Mouse (Mus musculus) hindbrain, embryonic 11.5 days (tissue): ENCODE results near the gene Ptprcap. TPM values are rescaled to one million over a fixed set of nuclear protein-coding genes. Genes with fewer than 3 reads are reported as not detected.
A peak's percentile ranks its signal among the peaks of the same experiment; 100 is the strongest.

Experiments used
- ATAC-seq: fragments of 200-750 bp; cut with Nextera tagmentation; 2 replicates; pipeline ENCODE4 v1.8.0; 2017; ENCODE audit warnings: mild to moderate bottlenecking, moderate TSS enrichment, moderate library complexity; ENCODE audit not compliant: low FRiP score
- DNase-seq: peaks from one replicate; pipeline ENCODE4 v3.0.0-alpha.2; 2015; ENCODE audit warnings: low spot score
- H3K27ac ChIP-seq: fragments of 300-500 bp; sonication (generic); 2 replicates; pipeline ENCODE4 v1.5.1; 2014; ENCODE audit warnings: mild to moderate bottlenecking, low read depth, low read length
- H3K27me3 ChIP-seq: fragments of 300-500 bp; sonication (generic); 2 replicates; pipeline ENCODE4 v1.6.1; 2014; ENCODE audit warnings: mild to moderate bottlenecking, low read length, moderate library complexity, mixed read lengths; ENCODE audit not compliant: control insufficient read depth, insufficient read depth
- H3K36me3 ChIP-seq: fragments of 300-500 bp; sonication (generic); 2 replicates; pipeline ENCODE4 v1.6.1; 2014; ENCODE audit warnings: mild to moderate bottlenecking, low read length, moderate library complexity, mixed read lengths; ENCODE audit not compliant: control insufficient read depth, insufficient read depth
- H3K4me1 ChIP-seq: fragments of 300-500 bp; sonication (generic); replicated peaks from 2 replicates; pipeline ENCODE4 v1.6.1; 2014; ENCODE audit warnings: low read length, mixed read lengths; ENCODE audit not compliant: control insufficient read depth, insufficient read depth
- H3K4me2 ChIP-seq: fragments of 300-500 bp; sonication (generic); replicated peaks from 2 replicates; pipeline ENCODE4 v1.6.1; 2014; ENCODE audit warnings: mild to moderate bottlenecking, low read depth, low read length
- H3K4me3 ChIP-seq: fragments of 300-500 bp; sonication (generic); 2 replicates; pipeline ENCODE4 v1.5.1; 2014; ENCODE audit warnings: low read depth, low read length
- H3K9ac ChIP-seq: fragments of 300-500 bp; sonication (generic); 2 replicates; pipeline ENCODE4 v1.6.1; 2014; ENCODE audit warnings: low read depth, low read length
- H3K9me3 ChIP-seq: fragments of 300-500 bp; sonication (generic); 2 replicates; pipeline ENCODE4 v1.6.1; 2016; ENCODE audit warnings: low read length; ENCODE audit not compliant: control insufficient read depth
- WGBS: fragments of 180-500 bp; shearing (Covaris S2); extraction: QIAGEN DNeasy Blood & Tissue Kit; methylation state at CpG from one replicate; pipeline ENCODE4 v1.1.7; 2014; 5-methylcytosine and 5-hydroxymethylcytosine counted together
- polyA plus RNA-seq: library from polyadenylated mRNA; unstranded; fragments of >200 nt; fragmentation: Nextera tagmentation; extraction: Ambion mirVana; gene quantifications from 2 replicates; pipeline ENCODE4 v1.2.1, GENCODE M21; 2014

Ptprcap gene
- polyA plus RNA-seq, 1 experiment from 2014 or later, result 1.1 TPM

DNA sequence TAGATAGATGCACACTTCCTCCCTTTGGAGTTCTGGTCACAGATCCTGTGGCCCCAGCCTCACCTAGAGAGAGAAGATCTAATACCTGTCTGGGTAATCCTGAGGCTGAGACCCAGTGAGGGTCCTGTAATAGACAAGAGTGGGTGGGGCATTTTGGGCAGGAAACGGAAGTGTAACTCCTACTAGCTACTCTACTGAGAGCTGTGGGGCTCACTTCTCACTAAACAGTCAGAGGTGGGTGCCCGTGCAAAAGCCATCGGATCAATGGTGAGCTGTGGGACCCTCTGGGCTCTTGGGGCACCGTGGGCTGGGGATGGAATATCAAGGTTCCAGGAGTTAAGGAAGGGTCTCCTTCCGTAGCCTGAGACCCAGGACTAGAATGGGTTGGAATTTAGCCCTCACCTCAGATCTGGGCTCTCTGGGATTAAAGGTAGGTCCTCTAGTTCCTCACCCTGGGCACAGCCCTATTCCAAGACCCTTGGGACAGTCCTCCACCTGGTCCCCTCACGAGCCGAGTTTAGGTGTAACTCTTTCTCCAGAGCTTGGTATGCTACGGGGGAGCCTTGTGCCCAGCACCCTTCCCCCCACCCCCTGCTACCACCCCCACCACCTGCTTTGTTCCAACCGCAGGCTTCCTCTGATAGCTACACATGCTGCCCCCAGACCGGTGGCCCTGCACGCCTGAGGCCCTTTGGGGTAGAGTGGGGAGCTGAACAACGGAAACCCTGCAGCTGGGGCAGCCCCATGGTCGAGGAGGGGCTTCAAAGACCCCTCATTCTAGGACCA is 1.2 kb downstream of the Ptprcap start:
- 0 out of 2 replicates have a peak, but pooled peaks cover 8% of the 10 kb centered on the region for H3K36me3 ChIP-seq

DNA sequence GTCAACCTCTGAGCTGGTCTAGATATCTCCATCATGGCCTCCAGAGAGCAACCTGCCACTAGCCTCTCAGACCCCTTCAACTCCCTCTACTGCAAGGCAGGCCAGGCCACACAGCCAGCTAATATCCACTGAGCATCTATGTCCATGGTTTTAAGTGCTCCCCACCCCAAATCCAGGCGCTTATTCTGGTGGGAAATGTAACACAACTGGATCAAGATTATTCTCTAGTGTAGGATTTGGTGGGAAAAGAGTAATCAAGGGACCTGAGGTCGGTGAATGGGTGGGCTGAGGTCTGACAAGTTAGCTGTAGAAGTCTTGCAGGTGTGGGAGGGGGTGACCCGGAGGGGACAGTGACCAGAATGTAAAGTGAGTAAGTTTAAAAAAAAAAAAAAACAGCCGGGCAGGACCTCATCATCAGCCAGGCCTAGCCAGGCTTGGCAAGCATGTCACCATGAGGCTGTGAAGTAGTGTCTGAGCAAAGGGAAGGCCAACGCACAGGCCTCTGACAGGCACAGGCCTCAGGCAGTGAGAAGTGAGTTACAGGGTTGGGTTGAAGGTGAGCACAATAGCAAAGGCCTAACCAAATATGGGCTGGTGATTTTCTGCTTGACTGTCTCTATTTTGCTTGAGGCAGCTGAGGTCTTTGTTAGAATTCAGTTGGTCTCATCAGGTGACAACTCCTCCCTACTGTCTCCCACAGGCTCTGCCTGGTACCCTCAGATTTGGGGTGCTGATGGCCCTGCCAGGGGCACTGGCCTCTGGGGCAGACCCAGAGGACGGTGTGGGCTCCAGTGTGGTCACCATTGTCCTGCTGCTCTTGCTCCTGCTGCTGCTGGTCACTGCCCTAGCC is 2.0 kb downstream of the Ptprcap start:
- no peak overlapping the region for H3K9ac ChIP-seq
- H3K36me3 ChIP-seq, result 0 out of 2 replicates have a peak, but pooled peaks cover 6% of the 10 kb centered on the region
- no peak overlapping the region for H3K4me2 ChIP-seq
- no peaks in the 10 kb centered on the region for H3K4me1 ChIP-seq
- no peak overlapping the region for H3K4me3 ChIP-seq
- DNase-seq (no peak), ATAC-seq (0 out of 2 replicates have a peak, but pooled peaks have one; percentile 5)
- no peaks in the 10 kb centered on the region for H3K9me3 ChIP-seq
- 70% methylated on average over 6 of the region's 6 CpGs for WGBS
- no peaks in the 10 kb centered on the region for H3K27me3 ChIP-seq
- H3K27ac ChIP-seq, result peak overlapping the region; percentile 58; the same call in 1 of the 2 replicates

More for the DNA sequence above, 1.2 kb downstream of the Ptprcap start:
- Histone ChIP-seq H3K9me3 (no peaks in the 10 kb centered on the region), H3K4me1 (no peaks in the 10 kb centered on the region), H3K4me3 (no peak overlapping the region), H3K27me3 (no peaks in the 10 kb centered on the region), H3K4me2 (no peak overlapping the region), H3K9ac (no peak overlapping the region), H3K27ac (no peak overlapping the region)
- no peak for DNase-seq
- 82% methylated on average over 13 of the region's 13 CpGs for WGBS
- no peak for ATAC-seq

DNA sequence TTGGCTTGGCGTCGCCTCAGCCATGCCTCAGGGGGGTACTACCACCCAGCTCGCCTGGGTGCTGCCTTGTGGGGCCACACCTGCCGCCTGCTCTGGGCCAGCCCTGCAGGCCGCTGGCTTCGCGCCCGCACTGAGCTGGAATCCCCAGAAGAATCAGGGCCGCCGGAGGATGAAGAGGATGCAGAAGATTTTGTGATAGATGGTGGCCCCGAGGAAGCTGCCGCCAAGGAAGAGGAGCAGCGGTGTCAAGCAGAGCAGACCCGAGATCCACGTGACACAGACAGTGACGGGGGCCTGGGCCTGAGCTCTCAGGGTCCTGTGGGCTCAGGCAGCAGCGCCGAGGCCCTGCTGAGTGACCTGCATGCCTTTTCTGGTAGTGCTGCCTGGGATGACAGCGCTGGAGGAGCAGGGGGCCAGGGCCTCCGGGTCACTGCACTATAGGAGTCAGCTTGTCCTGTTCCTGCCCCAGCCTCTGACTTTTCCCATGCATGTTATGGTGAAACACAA is 2.7 kb downstream of the Ptprcap start:
- peaks cover 10% of the 10 kb centered on the region; the same call in 1 of the 2 replicates for H3K36me3 ChIP-seq
- H3K9ac ChIP-seq, result no peak overlapping the region
- no peaks in the 10 kb centered on the region for H3K9me3 ChIP-seq
- H3K4me2 ChIP-seq, result no peak overlapping the region
- WGBS, result 71% methylated on average over 20 of the region's 20 CpGs
- H3K4me1 ChIP-seq, result no peaks in the 10 kb centered on the region
- no peaks in the 10 kb centered on the region for H3K27me3 ChIP-seq
- peak overlapping the region; percentile 58; the same call in 1 of the 2 replicates for H3K27ac ChIP-seq
- H3K4me3 ChIP-seq, result no peak overlapping the region
- no peak for ATAC-seq
- no peak for DNase-seq

DNA sequence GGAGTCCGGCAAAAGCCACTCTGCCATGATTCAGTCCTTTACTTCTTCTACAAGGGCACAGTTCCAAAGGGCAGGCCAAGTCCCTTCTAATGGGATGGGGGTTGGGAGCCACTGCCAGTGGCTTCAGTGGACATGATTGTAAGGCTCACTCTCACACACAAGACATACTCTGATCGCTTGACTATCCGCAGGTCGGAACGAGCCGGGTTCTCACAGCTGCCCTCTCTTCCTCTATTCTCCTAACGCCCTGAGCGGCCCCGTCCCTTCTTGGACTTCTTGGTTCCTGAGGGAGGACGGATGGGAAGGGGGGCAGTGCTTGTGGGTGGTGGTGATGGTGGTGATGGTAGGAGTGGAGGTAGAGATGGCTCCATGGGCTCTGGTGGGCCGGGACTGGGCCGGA is 3.4 kb downstream of the Ptprcap start:
- 94% methylated on average over 12 of the region's 12 CpGs for WGBS
- H3K36me3 ChIP-seq, result peaks cover 10% of the 10 kb centered on the region; the same call in 1 of the 2 replicates
- no peak for DNase-seq
- H3K4me2 ChIP-seq, result no peak overlapping the region
- H3K4me3 ChIP-seq, result no peak overlapping the region
- no peaks in the 10 kb centered on the region for H3K4me1 ChIP-seq
- H3K27ac ChIP-seq, result no peak overlapping the region
- ATAC-seq, result no peak
- no peak overlapping the region for H3K9ac ChIP-seq
- no peaks in the 10 kb centered on the region for H3K27me3 ChIP-seq
- H3K9me3 ChIP-seq, result no peaks in the 10 kb centered on the region

GRCm38 (mm10) chr19:4159049-4159448 is 5.6 kb downstream of the Ptprcap start:
- 96% methylated on average over 8 of the region's 8 CpGs for WGBS

GRCm38 (mm10) chr19:4162646-4163542 is 9.5 kb downstream of the Ptprcap start, which contains the start of gene Rps6kb2:
Gene Rps6kb2 (minus strand): TSS chr19:4163354.
- Histone ChIP-seq H3K4me2 (peak within 1 kb of the TSS; percentile 86), H3K4me1 (peaks cover 5% of the 10 kb centered on the region; the same call in 1 of the 2 replicates), H3K27me3 (no peaks in the 10 kb centered on the region), H3K9me3 (no peaks in the 10 kb centered on the region), H3K9ac (peak within 1 kb of the TSS; percentile 65), H3K4me3 (peak within 1 kb of the TSS; percentile 77), H3K36me3 (peaks cover 8% of the 10 kb centered on the region; the same call in 1 of the 2 replicates), H3K27ac (peak within 1 kb of the TSS; percentile 51)
- DNase-seq, result peak; percentile 97
- ATAC-seq, result peak; percentile 92
- 8% methylated on average over 42 of the region's 42 CpGs for WGBS

More at GRCm38 (mm10) chr19:4159049-4159448, 5.6 kb downstream of the Ptprcap start:
- Histone ChIP-seq H3K9me3 (no peaks in the 10 kb centered on the region), H3K36me3 (peaks cover 10% of the 10 kb centered on the region; the same call in 1 of the 2 replicates), H3K9ac (no peak overlapping the region), H3K4me1 (peaks cover 5% of the 10 kb centered on the region; the same call in 1 of the 2 replicates), H3K4me3 (no peak overlapping the region), H3K27ac (no peak overlapping the region), H3K27me3 (no peaks in the 10 kb centered on the region), H3K4me2 (no peak overlapping the region)
- DNase-seq, result no peak
- ATAC-seq, result no peak

DNA sequence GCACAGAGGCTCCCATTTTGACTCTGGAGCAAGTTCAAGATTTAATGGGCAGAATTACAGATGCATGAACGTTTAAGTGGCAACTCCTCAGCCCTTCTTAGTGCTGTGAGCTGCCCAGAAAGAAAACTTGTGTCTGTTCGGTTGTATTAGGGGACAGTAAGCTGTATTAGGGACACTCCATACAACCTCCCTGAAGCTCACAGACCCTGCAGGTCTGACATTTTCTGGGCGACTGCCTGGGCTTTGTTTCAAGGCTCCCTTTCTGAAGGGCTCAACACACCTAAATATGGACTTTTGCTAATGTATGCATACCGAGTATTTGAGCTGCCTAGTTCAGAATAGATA is 10.1 kb downstream of the Ptprcap start:
- Histone ChIP-seq H3K9me3 (no peaks in the 10 kb centered on the region), H3K27ac (peak overlapping the region; percentile 51), H3K27me3 (no peaks in the 10 kb centered on the region), H3K9ac (peak overlapping the region; percentile 65), H3K4me1 (peaks cover 5% of the 10 kb centered on the region; the same call in 1 of the 2 replicates), H3K36me3 (peaks cover 8% of the 10 kb centered on the region; the same call in 1 of the 2 replicates), H3K4me2 (peak overlapping the region; percentile 86), H3K4me3 (peak overlapping the region; percentile 77)
- WGBS, result 40% methylated on average over 4 of the region's 4 CpGs
- DNase-seq (no peak), ATAC-seq (peak; percentile 37; the same call in 1 of the 2 replicates)
